Mouse (Mus musculus): ENCODE measurements around the gene Akr7a5. TPM values are rescaled to one million over a fixed set of nuclear protein-coding genes. Genes with fewer than 3 reads are reported as not detected.
A peak's percentile ranks its signal among the peaks of the same experiment; 100 is the strongest.

Akr7a5 gene
- total and polyA plus RNA-seq, 3 experiments = 39.4 to 43.2 TPM; not detected in 1

- Histone ChIP-seq H3K36me3 (ENCODE audit: control insufficient read depth in 1 of 2, insufficient read depth in 2 of 2, low read length in 2 of 2) (peaks cover 0 to 4% of the 10 kb centered on the region in 2 experiments; a peak in 2 of 4 replicates), H3K4me3 (ENCODE audit: control insufficient read depth in 1 of 2, insufficient read depth in 1 of 2, low read depth in 2 of 2, low read length in 2 of 2) (no peak overlapping the region)
Measured at GRCm38 (mm10) chr4:139345416-139346019, 35.0 kb downstream of the Akr7a5 start.

GRCm38 (mm10) chr4:139351931-139352711, 41.6 kb downstream of the Akr7a5 start, which contains the start of the genes Mrto4, Emc1 and Ubr4:
Mrto4 (minus strand) TSS chr4:139352576.
Emc1 (plus strand) TSS chr4:139352587.
Ubr4 (plus strand) TSS chr4:139352609.
- peak; percentile 89 for DNase-seq (ENCODE audit: low read depth, low spot score)
- Histone ChIP-seq H3K9ac (ENCODE audit: control insufficient read depth, low read depth, low read length, poor library complexity, severe bottlenecking) (peak within 1 kb of the TSS; percentile 96), H3K79me2 (ENCODE audit: control insufficient read depth, insufficient read depth, low read length, poor library complexity) (peaks cover 39% of the 10 kb centered on the region), H3K27ac (ENCODE audit: control insufficient read depth, low read depth, low read length) (peak within 1 kb of the TSS; percentile 88), H3K4me3 (ENCODE audit: control insufficient read depth in 1 of 2, insufficient read depth in 1 of 2, low read depth in 2 of 2, low read length in 2 of 2) (peak within 1 kb of the TSS; percentile 97 to 99), H3K27me3 (ENCODE audit: control insufficient read depth in 1 of 2, insufficient read depth in 2 of 2, low read length in 2 of 2) (no peaks in the 10 kb centered on the region), H3K4me1 (ENCODE audit: control insufficient read depth in 1 of 2, insufficient read depth in 2 of 2, low read length in 2 of 2) (0 out of 4 replicates have a peak, but pooled peaks cover 0 to 11% of the 10 kb centered on the region in 2 experiments), H3K36me3 (ENCODE audit: control insufficient read depth in 1 of 2, insufficient read depth in 2 of 2, low read length in 2 of 2) (peaks cover 3 to 9% of the 10 kb centered on the region in 2 experiments; a peak in 3 of 4 replicates), H3K9me3 (replicated peaks; ENCODE audit: insufficient read depth, low read length) (no peaks in the 10 kb centered on the region)
- no peak for TF ChIP-seq GABPA (IDR thresholded peaks at IDR 0.05; ENCODE audit: low read depth, low read length)
- no peak for TF ChIP-seq E2F4 (IDR thresholded peaks at IDR 0.05; ENCODE audit: borderline replicate concordance, low read depth, low read length)
- TF ChIP-seq MAFK (IDR thresholded peaks at IDR 0.05; ENCODE audit: borderline replicate concordance, low read depth, low read length) = no peak
- TF ChIP-seq USF1 (IDR thresholded peaks at IDR 0.05; ENCODE audit: low read depth, low read length) = peak; percentile 65
- TF ChIP-seq SIN3A (IDR thresholded peaks at IDR 0.05; ENCODE audit: low read length) = peak; percentile 91
- no peak for TF ChIP-seq TAL1 (IDR thresholded peaks at IDR 0.05; ENCODE audit: low read length)
- TF ChIP-seq MYC (IDR thresholded peaks at IDR 0.05; ENCODE audit: low read depth, low read length) = peak; percentile 86
- no peak for TF ChIP-seq USF2 (IDR thresholded peaks at IDR 0.05; ENCODE audit: borderline replicate concordance in 1 of 2, insufficient read depth in 1 of 2, low read depth in 1 of 2, low read length in 2 of 2)
- TF ChIP-seq ZC3H11A (IDR thresholded peaks at IDR 0.05; ENCODE audit: low read depth, low read length) = no peak
- peak; percentile 59 for TF ChIP-seq MAZ (IDR thresholded peaks at IDR 0.05; ENCODE audit: low read depth, low read length)
- no peak for TF ChIP-seq UBTF (IDR thresholded peaks at IDR 0.05; ENCODE audit: borderline replicate concordance, insufficient read depth, low read depth, low read length)
- no peak for TF ChIP-seq CTCF (IDR thresholded peaks at IDR 0.05 in 2 of 3, conservative IDR thresholded peaks at IDR 0.05 in 1 of 3; ENCODE audit: control insufficient read depth in 1 of 3, insufficient read depth in 1 of 3, low read depth in 2 of 3, low read length in 3 of 3, poor library complexity in 1 of 3, severe bottlenecking in 1 of 3)
- no peak for TF ChIP-seq ZNF384 (IDR thresholded peaks at IDR 0.05; ENCODE audit: low read depth, low read length)
- peak; percentile 85 for TF ChIP-seq HCFC1 (IDR thresholded peaks at IDR 0.05; ENCODE audit: low read depth, low read length)
- TF ChIP-seq ELF1 (IDR thresholded peaks at IDR 0.05; ENCODE audit: low read depth, low read length) = peak; percentile 46
- TF ChIP-seq POLR2AphosphoS5 (IDR thresholded peaks at IDR 0.05; ENCODE audit: borderline replicate concordance, low read depth, low read length) = no peak
- TF ChIP-seq RCOR1 (IDR thresholded peaks at IDR 0.05; ENCODE audit: low read depth, low read length) = no peak
- TF ChIP-seq POLR2A (IDR thresholded peaks at IDR 0.05; ENCODE audit: control insufficient read depth in 1 of 2, insufficient read depth in 1 of 2, low read depth in 1 of 2, low read length in 2 of 2, poor library complexity in 1 of 2) = peak; percentile 78 to 94
- peak; percentile 58 for TF ChIP-seq TCF12 (IDR thresholded peaks at IDR 0.05; ENCODE audit: low read depth, low read length)
- no peak for TF ChIP-seq EP300 (IDR thresholded peaks at IDR 0.05; ENCODE audit: low read depth in 1 of 2, low read length in 2 of 2)
- TF ChIP-seq ZMIZ1 (IDR thresholded peaks at IDR 0.05; ENCODE audit: low read depth, low read length) = peak; percentile 81
- peak; percentile 81 for TF ChIP-seq TBP (IDR thresholded peaks at IDR 0.05; ENCODE audit: low read depth, low read length)
- peak; percentile 93 for TF ChIP-seq NELFE (IDR thresholded peaks at IDR 0.05; ENCODE audit: low read depth, low read length)

More at GRCm38 (mm10) chr4:139345416-139346019, 35.0 kb downstream of the Akr7a5 start:
- no peak overlapping the region for H3K9ac ChIP-seq (ENCODE audit: control insufficient read depth, low read depth, low read length, poor library complexity, severe bottlenecking)
- no peaks in the 10 kb centered on the region for H3K9me3 ChIP-seq (replicated peaks; ENCODE audit: insufficient read depth, low read length)
- DNase-seq (ENCODE audit: low read depth, low spot score) = no peak
- no peak for TF ChIP-seq ZC3H11A (IDR thresholded peaks at IDR 0.05; ENCODE audit: low read depth, low read length)
- TF ChIP-seq EP300 (IDR thresholded peaks at IDR 0.05; ENCODE audit: low read depth in 1 of 2, low read length in 2 of 2) = no peak
- TF ChIP-seq POLR2A (IDR thresholded peaks at IDR 0.05; ENCODE audit: control insufficient read depth in 1 of 2, insufficient read depth in 1 of 2, low read depth in 1 of 2, low read length in 2 of 2, poor library complexity in 1 of 2) = no peak; a peak in 1 of 4 replicates
- TF ChIP-seq KAT2A (conservative IDR thresholded peaks at IDR 0.05; ENCODE audit: low read depth, low read length) = no peak
- TF ChIP-seq HCFC1 (IDR thresholded peaks at IDR 0.05; ENCODE audit: low read depth, low read length) = no peak
- no peak for TF ChIP-seq ETS1 (IDR thresholded peaks at IDR 0.05; ENCODE audit: low read depth, low read length)
- TF ChIP-seq SIN3A (IDR thresholded peaks at IDR 0.05; ENCODE audit: low read length) = no peak
- no peak for TF ChIP-seq MYC (IDR thresholded peaks at IDR 0.05; ENCODE audit: low read depth, low read length)
- TF ChIP-seq BHLHE40 (IDR thresholded peaks at IDR 0.05; ENCODE audit: borderline replicate concordance, low read depth, low read length) = no peak
- TF ChIP-seq UBTF (IDR thresholded peaks at IDR 0.05; ENCODE audit: borderline replicate concordance, insufficient read depth, low read depth, low read length) = no peak
- TF ChIP-seq SMC3 (IDR thresholded peaks at IDR 0.05; ENCODE audit: low read depth, low read length) = no peak
- TF ChIP-seq ZKSCAN1 (IDR thresholded peaks at IDR 0.05; ENCODE audit: low read depth, low read length) = no peak
- no peak for TF ChIP-seq MXI1 (IDR thresholded peaks at IDR 0.05; ENCODE audit: low read depth, low read length)
- no peak for TF ChIP-seq NELFE (IDR thresholded peaks at IDR 0.05; ENCODE audit: low read depth, low read length)
- TF ChIP-seq MYB (IDR thresholded peaks at IDR 0.05; ENCODE audit: low read depth, low read length) = no peak
- TF ChIP-seq TBP (IDR thresholded peaks at IDR 0.05; ENCODE audit: low read depth, low read length) = no peak
- H3K4me1 ChIP-seq (ENCODE audit: control insufficient read depth in 1 of 2, insufficient read depth in 2 of 2, low read length in 2 of 2) = 0 out of 4 replicates have a peak, but pooled peaks cover 0 to under 1% of the 10 kb centered on the region in 2 experiments
- H3K79me2 ChIP-seq (ENCODE audit: control insufficient read depth, insufficient read depth, low read length, poor library complexity) = peaks cover 7% of the 10 kb centered on the region
- H3K27me3 ChIP-seq (ENCODE audit: control insufficient read depth in 1 of 2, insufficient read depth in 2 of 2, low read length in 2 of 2) = no peaks in the 10 kb centered on the region
- no peak overlapping the region for H3K27ac ChIP-seq (ENCODE audit: control insufficient read depth, low read depth, low read length)
